Mouse (Mus musculus) intestine, embryonic 14.5 days (tissue): ENCODE results near the gene Nostrin. TPM values are rescaled to one million over a fixed set of nuclear protein-coding genes. Genes with fewer than 3 reads are reported as not detected.

ENCODE experiments used
- ATAC-seq: fragments of 200-750 bp; cut with Nextera tagmentation; replicated peaks from 2 replicates; pipeline ENCODE4 v1.8.0; 2017; ENCODE audit warnings: low read depth, moderate number of reproducible peaks, moderate TSS enrichment, moderate library complexity; ENCODE audit not compliant: low FRiP score, low TSS enrichment
- DNase-seq: peaks from one replicate; pipeline ENCODE4 v3.0.0-alpha.2; 2018; ENCODE audit warnings: low spot score
- H3K27ac ChIP-seq: fragments of 300-500 bp; sonication (generic); 2 replicates; pipeline ENCODE4 v1.5.1; 2014; ENCODE audit warnings: low read depth, mild to moderate bottlenecking, control low read depth
- H3K27me3 ChIP-seq: fragments of 300-500 bp; sonication (generic); replicated peaks from 2 replicates; pipeline ENCODE4 v1.6.1; 2014; ENCODE audit warnings: low read length, control low read depth; ENCODE audit not compliant: control insufficient read depth, insufficient read depth
- H3K36me3 ChIP-seq: fragments of 300-500 bp; sonication (generic); 2 replicates; pipeline ENCODE4 v1.6.1; 2014; ENCODE audit warnings: low read length, control low read depth; ENCODE audit not compliant: control insufficient read depth, insufficient read depth
- H3K4me1 ChIP-seq: fragments of 300-500 bp; sonication (generic); replicated peaks from 2 replicates; pipeline ENCODE4 v1.6.1; 2014; ENCODE audit warnings: low read length, control low read depth, mixed read lengths; ENCODE audit not compliant: control insufficient read depth, insufficient read depth
- H3K4me2 ChIP-seq: fragments of 300-500 bp; sonication (generic); 2 replicates; pipeline ENCODE4 v1.6.1; 2014; ENCODE audit warnings: low read length
- H3K4me3 ChIP-seq: fragments of 300-500 bp; sonication (generic); 2 replicates; pipeline ENCODE4 v1.5.1; 2014; ENCODE audit warnings: low read depth, low read length, control low read depth, mixed read lengths
- H3K9ac ChIP-seq: fragments of 300-500 bp; sonication (generic); 2 replicates; pipeline ENCODE4 v1.6.1; 2014; ENCODE audit warnings: mild to moderate bottlenecking, low read length
- H3K9me3 ChIP-seq: fragments of 300-500 bp; sonication (generic); 2 replicates; pipeline ENCODE4 v1.6.1; 2016; ENCODE audit warnings: low read length, control low read depth; ENCODE audit not compliant: control insufficient read depth
- WGBS: fragments of 180-500 bp; shearing (Covaris S2); extraction: QIAGEN DNeasy Blood & Tissue Kit; methylation state at CpG from one replicate; pipeline ENCODE4 v1.1.7; 2014; 5-methylcytosine and 5-hydroxymethylcytosine counted together
- polyA plus RNA-seq: library from polyadenylated mRNA; unstranded; fragments of >200 nt; fragmentation: Nextera tagmentation; extraction: Ambion mirVana; gene quantifications from 2 replicates; pipeline ENCODE4 v1.2.1, GENCODE M21; 2014

Nostrin gene
- polyA plus RNA-seq, 1 experiment from 2014 or later = 18.9 TPM

- Histone ChIP-seq H3K4me3 (no peak overlapping the region), H3K4me2 (no peak overlapping the region), H3K27ac (no peak overlapping the region), H3K4me1 (no peaks in the 10 kb centered on the region), H3K9ac (no peak overlapping the region), H3K36me3 (no peaks in the 10 kb centered on the region), H3K9me3 (no peaks in the 10 kb centered on the region), H3K27me3 (no peaks in the 10 kb centered on the region)
- ATAC-seq = no peak
- 78% methylated on average over 5 of the region's 5 CpGs for WGBS
- DNase-seq = no peak
These were observed 15.2 kb downstream of the Nostrin start for GRCm38 (mm10) chr2:69150841-69151240.

GRCm38 (mm10) chr2:69155861-69156260 lies 20.3 kb downstream of the Nostrin start:
- DNase-seq = peak; percentile 45
- Histone ChIP-seq H3K36me3 (no peaks in the 10 kb centered on the region), H3K9ac (no peak overlapping the region), H3K27ac (no peak overlapping the region), H3K9me3 (no peaks in the 10 kb centered on the region), H3K27me3 (no peaks in the 10 kb centered on the region), H3K4me3 (no peak overlapping the region), H3K4me1 (no peaks in the 10 kb centered on the region), H3K4me2 (no peak overlapping the region)
- ATAC-seq = no peak
- WGBS = 36% methylated on average over 3 of the region's 3 CpGs

GRCm38 (mm10) chr2:69156283-69156682 lies 20.7 kb downstream of the Nostrin start:
- WGBS = 59% methylated on average over 7 of the region's 7 CpGs
- H3K27ac ChIP-seq = no peak overlapping the region
- no peaks in the 10 kb centered on the region for H3K36me3 ChIP-seq
- H3K4me1 ChIP-seq = no peaks in the 10 kb centered on the region
- H3K9ac ChIP-seq = no peak overlapping the region
- no peaks in the 10 kb centered on the region for H3K9me3 ChIP-seq
- no peak for DNase-seq
- ATAC-seq = no peak
- H3K4me2 ChIP-seq = no peak overlapping the region
- H3K27me3 ChIP-seq = no peaks in the 10 kb centered on the region
- no peak overlapping the region for H3K4me3 ChIP-seq

GRCm38 (mm10) chr2:69158907-69159306 lies 23.3 kb downstream of the Nostrin start:
- Histone ChIP-seq H3K36me3 (no peaks in the 10 kb centered on the region), H3K4me2 (no peak overlapping the region), H3K9ac (no peak overlapping the region), H3K4me3 (no peak overlapping the region), H3K9me3 (no peaks in the 10 kb centered on the region), H3K27me3 (no peaks in the 10 kb centered on the region), H3K4me1 (no peaks in the 10 kb centered on the region), H3K27ac (no peak overlapping the region)
- DNase-seq (no peak), ATAC-seq (no peak)

DNA sequence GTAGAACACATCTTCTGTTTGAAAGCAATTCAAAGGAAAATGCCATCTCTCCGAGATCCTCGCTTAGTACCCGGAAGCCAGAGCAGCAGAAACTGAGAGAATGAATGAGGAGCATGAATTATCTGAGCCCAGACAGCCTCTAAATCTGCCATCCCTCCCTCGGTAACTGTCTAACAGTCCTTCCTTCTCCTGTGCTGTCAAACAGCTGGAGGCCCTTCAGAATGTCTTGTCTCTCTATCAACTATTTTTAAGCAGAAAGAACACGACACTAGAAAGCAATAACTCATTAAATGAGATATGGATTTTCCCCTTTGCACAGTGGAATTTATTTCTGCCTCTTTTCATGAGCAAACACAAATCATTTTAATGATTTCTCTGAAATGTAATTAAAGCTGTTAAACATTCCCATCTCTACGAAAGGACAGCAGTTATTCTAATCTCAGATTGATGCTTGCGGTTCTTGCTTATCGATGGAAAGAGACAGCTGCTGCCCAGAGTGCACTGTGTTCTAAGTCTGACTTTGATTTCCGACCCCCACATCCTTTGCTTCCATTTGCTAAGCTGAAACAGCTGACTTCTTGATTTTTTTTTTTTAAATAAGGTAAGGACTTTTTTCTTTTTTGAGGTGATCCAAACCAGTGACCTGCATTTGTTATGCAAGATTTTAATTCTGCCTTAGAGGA lies 34.9 kb downstream of the Nostrin start:
- no peaks in the 10 kb centered on the region for H3K9me3 ChIP-seq
- no peak overlapping the region for H3K4me3 ChIP-seq
- no peaks in the 10 kb centered on the region for H3K27me3 ChIP-seq
- no peak for ATAC-seq
- no peak overlapping the region for H3K4me2 ChIP-seq
- H3K27ac ChIP-seq = no peak overlapping the region
- no peaks in the 10 kb centered on the region for H3K36me3 ChIP-seq
- H3K9ac ChIP-seq = no peak overlapping the region
- H3K4me1 ChIP-seq = no peaks in the 10 kb centered on the region
- DNase-seq = no peak
- 50% methylated on average over 9 of the region's 9 CpGs for WGBS

DNA sequence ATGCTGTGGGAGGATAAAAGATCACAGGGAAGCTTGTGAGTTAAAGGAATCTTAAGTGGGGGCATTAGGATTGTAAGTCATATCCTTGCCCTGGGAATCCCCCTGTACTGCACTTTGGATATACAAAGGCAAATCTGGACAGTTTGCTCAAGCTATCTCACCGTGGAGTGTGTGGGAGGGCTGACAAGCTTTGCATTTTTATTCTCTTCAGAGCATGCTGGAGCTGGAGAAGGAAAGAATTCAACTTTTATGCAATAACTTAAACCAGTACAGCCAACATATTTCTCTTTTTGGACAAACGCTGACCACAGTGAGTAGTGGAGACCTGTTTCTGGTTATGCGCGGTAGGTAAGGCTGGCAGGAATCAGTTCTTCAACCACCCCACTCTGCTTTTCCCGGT lies 39.7 kb downstream of the Nostrin start:
- DNase-seq = no peak
- no peak overlapping the region for H3K9ac ChIP-seq
- H3K9me3 ChIP-seq = no peaks in the 10 kb centered on the region
- ATAC-seq = no peak
- H3K27ac ChIP-seq = no peak overlapping the region
- no peak overlapping the region for H3K4me3 ChIP-seq
- WGBS = 57% methylated on average over 5 of the region's 5 CpGs
- H3K36me3 ChIP-seq = no peaks in the 10 kb centered on the region
- H3K4me1 ChIP-seq = no peaks in the 10 kb centered on the region
- H3K27me3 ChIP-seq = no peaks in the 10 kb centered on the region
- no peak overlapping the region for H3K4me2 ChIP-seq

GRCm38 (mm10) chr2:69179721-69180120 lies 44.1 kb downstream of the Nostrin start:
- Histone ChIP-seq H3K27ac (no peak overlapping the region), H3K4me3 (no peak overlapping the region), H3K36me3 (no peaks in the 10 kb centered on the region), H3K9me3 (no peaks in the 10 kb centered on the region), H3K4me1 (no peaks in the 10 kb centered on the region), H3K9ac (no peak overlapping the region), H3K4me2 (no peak overlapping the region), H3K27me3 (no peaks in the 10 kb centered on the region)
- WGBS = 80% methylated on average over 4 of the region's 4 CpGs
- ATAC-seq (no peak), DNase-seq (no peak)

DNA sequence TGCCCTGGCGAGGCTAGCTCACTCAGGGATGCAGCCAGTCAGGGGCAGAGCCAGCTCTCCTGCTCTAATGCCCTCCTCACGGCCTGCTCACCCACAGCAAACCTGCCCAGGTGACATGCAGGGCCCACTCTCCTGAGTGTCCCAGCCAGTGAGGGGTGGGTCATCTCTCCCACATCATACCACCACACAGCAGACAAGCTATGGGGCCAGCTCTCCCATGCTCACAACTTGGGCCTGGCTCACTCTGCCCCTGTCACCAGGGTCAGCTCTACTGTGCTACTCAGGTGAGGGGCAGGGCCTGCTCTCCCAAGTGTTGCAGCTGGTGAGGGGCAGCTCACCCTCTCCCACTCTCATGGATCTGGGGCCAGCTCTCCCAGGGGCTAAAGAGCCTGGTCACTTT lies 52.4 kb downstream of the Nostrin start:
- no peaks in the 10 kb centered on the region for H3K27me3 ChIP-seq
- 95% methylated on average over 2 of the region's 2 CpGs for WGBS
- H3K4me1 ChIP-seq = no peaks in the 10 kb centered on the region
- H3K9me3 ChIP-seq = no peaks in the 10 kb centered on the region
- no peak overlapping the region for H3K4me3 ChIP-seq
- no peak overlapping the region for H3K4me2 ChIP-seq
- no peak overlapping the region for H3K27ac ChIP-seq
- no peak overlapping the region for H3K9ac ChIP-seq
- no peak for DNase-seq
- no peak for ATAC-seq
- H3K36me3 ChIP-seq = peaks cover 19% of the 10 kb centered on the region; the same call in 1 of the 2 replicates

DNA sequence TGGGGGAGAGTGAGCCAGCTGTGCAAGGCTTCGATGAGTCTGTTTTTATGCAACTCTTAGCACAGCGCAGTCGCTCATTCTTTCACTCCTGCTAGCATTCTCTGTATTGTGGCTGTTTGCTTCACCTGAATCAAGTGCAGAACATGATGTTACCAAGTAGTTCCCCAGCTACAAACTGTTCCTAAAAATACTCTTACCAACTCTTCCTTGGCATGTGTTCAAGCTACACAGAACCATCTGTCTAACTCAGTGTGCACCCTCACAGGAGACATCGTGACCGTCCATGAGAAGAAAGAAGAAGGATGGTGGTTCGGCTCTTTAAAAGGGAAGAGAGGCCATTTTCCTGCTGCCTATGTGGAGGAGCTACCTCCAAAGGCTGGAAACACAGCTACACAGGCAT lies 53.1 kb downstream of the Nostrin start:
- H3K9me3 ChIP-seq = no peaks in the 10 kb centered on the region
- H3K4me3 ChIP-seq = no peak overlapping the region
- no peak overlapping the region for H3K27ac ChIP-seq
- no peak for DNase-seq
- 82% methylated on average over 6 of the region's 6 CpGs for WGBS
- H3K4me2 ChIP-seq = no peak overlapping the region
- peaks cover 26% of the 10 kb centered on the region for H3K36me3 ChIP-seq
- no peaks in the 10 kb centered on the region for H3K27me3 ChIP-seq
- no peak for ATAC-seq
- H3K4me1 ChIP-seq = no peaks in the 10 kb centered on the region
- no peak overlapping the region for H3K9ac ChIP-seq
